Mouse (Mus musculus): Measurements from ENCODE around the gene Metrn.

DNA sequence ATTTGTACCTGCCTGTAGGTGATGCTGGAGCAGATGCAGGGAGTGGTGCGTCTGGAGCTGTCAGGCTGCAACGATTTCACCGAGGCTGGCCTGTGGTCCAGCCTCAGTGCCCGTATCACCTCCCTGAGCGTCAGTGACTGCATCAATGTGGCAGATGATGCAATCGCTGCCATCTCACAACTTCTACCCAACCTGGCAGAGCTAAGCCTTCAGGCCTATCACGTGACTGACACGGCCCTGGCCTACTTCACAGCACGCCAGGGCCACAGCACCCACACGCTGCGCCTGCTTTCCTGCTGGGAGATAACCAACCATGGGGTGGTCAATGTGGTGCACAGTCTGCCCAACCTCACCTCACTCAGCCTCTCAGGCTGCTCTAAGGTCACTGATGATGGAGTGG is 20.7 kb upstream of the Metrn start:
- TF ChIP-seq SMC3 (IDR thresholded peaks at IDR 0.05; ENCODE audit: low read depth, low read length) (no peak), CTCF (conservative IDR thresholded peaks at IDR 0.05 in 1 of 2, IDR thresholded peaks at IDR 0.05 in 1 of 2; ENCODE audit: low read depth in 2 of 2, low read length in 2 of 2) (no peak), POLR2A (IDR thresholded peaks at IDR 0.05; ENCODE audit: low read depth, low read length) (no peak), NELFE (IDR thresholded peaks at IDR 0.05; ENCODE audit: low read depth, low read length) (no peak), EP300 (IDR thresholded peaks at IDR 0.05; ENCODE audit: low read length) (no peak), E2F4 (IDR thresholded peaks at IDR 0.05; ENCODE audit: insufficient replicate concordance, low read depth, low read length) (no peak), SIN3A (IDR thresholded peaks at IDR 0.05; ENCODE audit: low read length) (no peak)
